Mouse (Mus musculus) CD4-positive, CD25-positive, alpha-beta regulatory T cell, adult 2 months (primary cell): ENCODE results near the gene Map3k1.

ENCODE experiments used
- DNase-seq: peaks from one replicate; pipeline ENCODE4 v3.0.0-alpha.2; 2012; ENCODE audit warnings: low read depth, low spot score

The Map3k1 gene

DNA sequence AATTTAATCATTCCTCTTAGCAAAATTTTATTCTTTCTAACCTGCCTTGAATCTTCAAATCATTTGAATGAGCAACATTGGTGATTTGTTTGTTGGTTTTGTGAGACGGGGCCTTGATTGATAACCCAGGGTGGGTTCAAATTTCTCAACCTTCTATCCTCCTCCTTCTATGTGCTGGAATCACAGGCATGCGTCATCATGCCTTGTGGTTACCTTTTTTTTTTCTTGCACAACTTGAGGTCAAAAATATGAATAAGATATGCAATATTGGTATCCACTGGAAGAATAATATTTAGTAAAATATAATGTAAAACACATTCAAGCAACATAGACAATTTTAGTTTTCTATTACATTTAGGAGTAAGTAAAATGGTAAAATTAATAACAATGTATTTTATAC lies 3.9 kb upstream of the Map3k1 start:
- no peak for DNase-seq

DNA sequence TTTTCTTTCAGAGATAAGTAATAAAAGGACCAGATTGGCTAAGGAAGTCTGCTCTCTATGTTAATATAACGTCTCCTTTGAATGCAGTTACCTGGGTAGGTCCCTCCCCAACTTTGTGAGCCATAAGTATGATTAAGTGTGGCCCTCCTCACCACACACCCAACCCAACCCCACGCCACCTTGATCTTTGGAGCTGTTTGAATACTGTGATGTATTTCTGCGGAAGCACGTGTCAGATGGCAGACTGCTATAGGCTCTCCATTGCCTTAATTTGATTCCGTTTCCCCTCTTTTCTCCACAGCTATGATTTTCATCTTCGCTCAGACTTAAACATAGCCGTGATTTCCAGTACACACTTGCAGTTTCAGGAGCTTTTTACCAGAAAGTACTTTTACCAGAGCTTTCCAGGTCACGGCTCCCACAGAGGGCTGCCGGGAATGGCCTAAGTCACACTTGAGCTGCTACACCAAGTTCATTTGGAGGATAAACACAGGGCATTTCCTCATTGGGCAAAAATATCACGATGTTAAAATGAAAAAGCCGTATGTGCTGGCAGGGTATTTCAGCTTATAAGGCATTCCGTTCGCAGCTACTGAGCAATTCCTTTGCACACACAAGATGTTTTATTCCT lies 2.3 kb upstream of the Map3k1 start:
- no peak for DNase-seq

DNA sequence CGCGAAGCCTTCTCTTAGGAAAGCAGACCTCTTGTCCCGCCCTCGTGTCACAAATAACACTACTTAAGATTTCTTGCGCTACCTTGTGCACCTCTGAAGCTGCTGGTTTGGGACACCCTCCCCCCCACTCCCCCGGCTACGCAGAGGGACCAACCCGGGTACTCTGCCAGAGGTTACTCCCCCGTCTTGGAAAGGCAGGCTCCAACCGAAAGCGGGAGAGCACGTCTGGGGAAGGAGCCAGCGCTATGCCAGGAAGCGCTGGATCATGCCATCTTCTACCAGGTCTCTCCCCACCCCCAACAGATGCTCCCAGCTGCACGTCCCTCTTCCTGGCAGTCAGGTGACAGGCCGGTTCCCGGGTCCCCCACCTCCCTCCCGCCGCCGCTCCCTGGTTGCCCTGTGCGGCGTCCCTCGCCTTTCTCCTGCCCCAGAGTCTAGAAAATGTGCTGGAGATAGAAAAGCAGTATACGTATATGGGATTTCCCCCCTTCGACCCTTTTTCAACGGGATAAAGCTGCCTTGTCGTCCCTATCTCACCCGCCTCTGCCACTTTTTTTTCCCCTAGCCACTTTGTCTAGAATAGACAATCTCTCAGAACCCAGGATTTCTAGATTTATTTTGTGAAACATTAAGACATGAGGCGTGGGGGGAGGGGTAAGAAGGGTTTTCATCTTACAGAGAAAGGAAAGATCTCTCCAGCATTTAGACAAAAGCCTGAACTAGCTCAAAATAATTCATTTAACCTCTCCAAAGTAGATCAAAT lies 854 bp upstream of the Map3k1 start:
- peak; percentile 44 for DNase-seq

DNA sequence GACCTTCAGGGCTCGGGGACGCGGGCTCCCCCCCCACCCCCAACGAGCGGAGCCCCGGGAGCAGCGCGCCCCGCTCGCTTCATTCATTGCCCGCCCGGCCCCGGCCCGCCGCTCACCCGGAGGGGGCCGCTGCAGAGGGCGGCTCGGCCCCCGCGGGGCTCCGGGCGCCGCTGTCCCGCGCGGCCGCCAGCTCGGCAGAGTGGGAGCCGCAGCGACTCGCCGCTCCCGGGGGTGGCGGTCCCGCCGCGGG lies 481 bp downstream of the Map3k1 start:
- DNase-seq = no peak

DNA sequence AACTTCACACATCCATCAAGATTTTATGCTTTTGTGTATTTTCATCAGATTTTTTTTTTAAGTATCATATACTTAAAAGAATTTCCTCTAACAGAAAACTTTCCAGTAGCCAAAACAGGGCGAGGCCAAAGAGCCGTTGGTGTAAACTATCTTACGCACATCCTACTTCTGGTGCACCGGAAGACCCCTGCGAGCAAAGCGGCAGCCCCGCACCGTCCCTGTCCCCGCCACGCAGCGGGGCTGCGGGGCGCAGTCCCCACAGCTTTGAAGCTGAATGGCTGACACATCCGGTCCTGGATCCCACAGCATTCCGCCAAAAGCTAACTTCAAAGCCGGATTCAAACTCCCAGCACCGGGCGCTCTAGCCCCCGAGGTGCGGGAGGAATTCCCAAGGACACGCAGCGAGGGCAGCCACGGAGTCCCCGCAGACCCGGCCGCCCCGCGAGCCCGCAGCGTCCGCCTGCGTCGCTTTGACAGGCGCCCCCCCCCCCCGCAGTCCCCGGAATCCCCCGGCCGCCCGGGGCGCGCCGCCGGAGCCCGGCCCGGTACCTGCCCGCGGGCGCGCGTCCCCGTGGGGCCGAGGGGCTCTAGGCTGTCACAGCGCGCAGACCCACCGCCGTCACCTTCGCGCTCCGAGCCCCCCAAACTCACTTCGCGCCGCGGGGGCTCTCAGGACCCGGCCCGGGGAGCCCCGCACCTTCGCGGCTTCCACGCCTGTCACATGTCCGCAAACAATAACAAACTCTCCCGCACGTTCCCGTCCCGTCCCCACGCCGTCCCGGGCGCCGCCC lies 1.0 kb downstream of the Map3k1 start:
- peak; percentile 87 for DNase-seq

DNA sequence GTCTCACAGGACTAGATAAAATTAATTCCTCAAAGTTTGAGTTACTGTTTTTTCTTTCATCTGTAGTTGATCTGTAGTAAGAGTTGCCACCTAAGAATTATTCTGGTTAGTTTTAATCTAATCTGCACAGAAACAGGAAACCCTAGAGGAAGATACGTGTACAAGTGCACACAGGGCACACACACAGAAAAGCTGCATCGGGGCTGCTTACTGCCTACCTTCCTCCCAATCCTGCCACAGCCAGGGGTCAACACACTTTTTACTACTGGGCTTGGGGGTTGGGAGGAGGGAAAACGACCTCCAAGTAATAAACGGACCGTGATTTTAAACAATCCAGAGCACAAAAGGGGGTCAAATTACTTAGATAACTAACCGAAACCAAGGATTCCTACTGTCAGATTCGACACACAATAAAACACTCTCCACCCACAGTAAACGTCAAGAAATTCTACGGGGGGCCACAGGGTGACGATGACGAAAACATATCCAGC lies 1.6 kb downstream of the Map3k1 start:
- DNase-seq = peak; percentile 72

- peak; percentile 45 for DNase-seq
These were observed 2.8 kb downstream of the Map3k1 start for GRCm38 (mm10) chr13:111805738-111806722.

DNA sequence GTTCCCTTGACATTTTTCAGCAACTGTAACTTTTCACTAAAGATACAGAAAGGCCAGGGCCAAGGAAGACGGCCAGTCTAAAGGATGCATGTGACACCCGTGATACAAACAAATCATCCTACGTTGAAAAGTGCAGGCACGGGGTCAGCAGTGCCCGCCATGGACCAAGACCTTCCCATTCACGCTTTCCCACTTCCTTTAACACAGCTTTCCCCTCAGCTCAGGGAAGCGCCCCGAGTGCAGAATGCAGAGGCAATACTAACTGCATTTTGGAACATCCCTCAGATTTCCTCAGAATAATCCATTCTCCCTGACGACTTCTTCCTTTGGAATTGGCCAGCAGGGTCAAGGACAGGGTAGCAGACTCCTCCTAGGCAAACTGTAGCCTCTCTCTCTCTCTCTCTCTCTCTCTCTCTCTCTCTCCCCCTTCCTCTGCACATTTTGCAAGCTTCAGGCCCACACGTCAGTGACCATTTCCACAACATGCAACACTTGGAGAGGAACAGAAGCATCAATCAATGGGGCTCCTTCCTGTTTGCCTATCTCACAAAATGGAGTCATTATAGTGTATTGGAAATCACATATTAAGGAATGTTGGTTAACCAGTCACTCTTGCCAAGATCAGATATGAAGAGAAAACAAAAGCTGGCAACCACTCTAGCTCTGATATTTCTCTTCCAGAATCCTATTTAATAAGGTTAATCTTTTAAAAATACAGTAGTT lies 3.7 kb downstream of the Map3k1 start:
- DNase-seq = peak; percentile 36

GRCm38 (mm10) chr13:111804189-111804588 lies 4.6 kb downstream of the Map3k1 start:
- peak; percentile 49 for DNase-seq

GRCm38 (mm10) chr13:111803506-111803905 lies 5.3 kb downstream of the Map3k1 start:
- no peak for DNase-seq

GRCm38 (mm10) chr13:111802900-111803299 lies 5.9 kb downstream of the Map3k1 start:
- DNase-seq = no peak

- DNase-seq = no peak
These were observed 6.5 kb downstream of the Map3k1 start for GRCm38 (mm10) chr13:111802271-111802665.

DNA sequence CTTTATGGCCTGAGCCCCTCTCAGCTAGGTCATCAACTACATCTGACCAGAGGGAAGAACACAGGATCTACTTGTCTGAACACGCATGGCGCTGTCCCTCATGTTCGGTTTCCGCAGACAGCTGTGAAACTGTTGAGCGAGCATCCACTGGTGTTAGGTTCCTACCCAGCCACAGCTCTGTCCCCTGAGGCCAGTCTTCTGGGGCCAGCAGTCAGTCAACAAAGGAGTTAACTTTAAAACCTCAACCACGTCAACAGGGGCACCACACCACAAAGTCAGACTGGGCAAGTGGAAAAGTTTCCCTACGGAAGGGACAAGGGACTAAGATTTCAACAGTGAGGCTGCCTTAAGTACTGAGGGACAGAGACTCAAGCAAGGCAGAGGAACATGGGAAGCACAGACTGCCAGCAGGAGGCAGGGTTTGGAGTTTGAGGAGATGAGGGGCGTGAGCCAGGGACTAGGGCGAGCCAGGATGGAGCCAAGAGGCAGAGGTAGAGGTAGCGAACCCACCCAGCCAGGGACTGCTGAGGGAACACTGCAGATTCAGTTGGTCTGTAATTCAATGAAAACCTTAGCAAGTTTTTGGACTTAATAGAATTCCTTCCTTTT lies 7.0 kb downstream of the Map3k1 start:
- no peak for DNase-seq

DNA sequence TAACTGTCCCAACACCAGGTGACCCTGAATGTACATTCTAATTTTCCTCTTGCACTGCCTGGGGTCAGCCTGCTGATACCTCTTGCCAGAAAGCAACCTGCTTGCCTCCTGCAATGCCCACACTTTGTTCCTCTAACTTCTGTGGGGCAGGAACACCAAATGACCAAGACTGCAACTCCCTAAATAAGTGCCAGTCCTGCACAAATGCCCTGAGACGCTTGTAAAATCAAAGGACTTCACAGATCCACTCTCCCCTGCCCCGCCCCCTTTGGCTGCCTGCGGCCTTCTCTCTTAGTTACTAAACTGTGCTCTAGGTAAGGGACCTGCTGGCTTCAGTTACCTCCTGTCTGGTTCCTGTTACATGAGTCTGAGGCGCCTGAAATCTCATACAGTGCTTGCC lies 7.9 kb downstream of the Map3k1 start:
- no peak for DNase-seq

GRCm38 (mm10) chr13:111798044-111798443 lies 10.7 kb downstream of the Map3k1 start:
- peak; percentile 21 for DNase-seq

DNA sequence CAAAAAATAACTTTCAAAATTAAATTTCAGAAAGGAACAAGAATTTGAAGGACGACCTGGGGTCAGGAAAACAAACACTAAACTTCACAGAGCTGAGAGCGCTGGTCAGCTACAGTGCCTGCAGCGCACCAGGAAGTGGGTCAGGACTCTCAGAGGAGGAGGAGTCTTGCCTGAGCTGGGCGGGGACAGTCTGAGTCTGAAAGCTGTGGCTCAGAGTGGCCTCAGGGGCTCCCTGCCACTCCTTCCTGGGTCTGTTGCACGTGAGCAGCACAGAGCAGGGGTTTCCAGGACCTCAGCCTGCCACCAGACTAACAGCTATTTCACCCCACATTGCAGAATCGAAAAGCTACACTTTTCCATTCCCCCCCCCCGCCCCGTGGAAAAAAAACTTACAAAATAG lies 11.8 kb downstream of the Map3k1 start:
- DNase-seq = peak; percentile 88

DNA sequence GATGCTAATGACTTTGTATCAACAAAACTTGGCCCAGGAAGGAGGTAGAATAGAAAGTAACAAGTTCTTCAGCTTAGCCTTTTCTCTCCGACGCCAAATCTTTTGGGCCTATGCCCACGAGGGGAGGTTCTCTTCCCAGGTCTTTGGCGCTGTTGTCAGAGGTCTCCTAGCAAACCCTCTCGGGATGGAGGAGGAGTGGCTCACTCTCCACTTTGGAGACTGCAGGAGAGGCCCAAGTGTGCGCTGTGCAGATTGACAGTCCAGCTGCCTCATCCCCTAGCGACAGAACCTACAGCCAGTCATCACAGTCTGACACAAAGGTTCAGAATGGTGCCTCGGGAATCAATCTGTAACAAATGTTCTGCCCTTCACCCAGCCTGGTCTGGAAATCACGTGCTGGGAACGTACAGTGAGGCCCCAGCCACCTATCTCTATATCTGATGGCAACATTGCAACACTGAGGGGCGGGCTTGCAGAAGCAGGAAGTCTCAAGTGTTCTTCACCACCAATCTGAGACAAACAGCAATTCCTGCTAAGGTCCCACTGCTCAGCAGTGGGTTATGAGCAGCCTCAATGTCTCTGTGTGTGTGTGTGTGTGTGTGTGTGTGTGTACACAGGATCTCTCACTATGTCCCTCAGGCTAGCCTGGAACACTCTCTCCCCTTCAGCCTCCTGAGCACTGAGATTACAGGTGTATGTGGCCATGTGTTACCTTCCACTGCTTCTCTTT lies 12.4 kb downstream of the Map3k1 start:
- peak; percentile 84 for DNase-seq

- DNase-seq = no peak
These were observed 15.9 kb downstream of the Map3k1 start for GRCm38 (mm10) chr13:111792975-111793287.

- no peak for DNase-seq
These were observed 16.4 kb downstream of the Map3k1 start for GRCm38 (mm10) chr13:111792130-111792974.
